Mouse (Mus musculus) layer of hippocampus, adult 8-10 months (tissue): Measurements from ENCODE around the gene Cuzd1. TPM values are rescaled to one million over a fixed set of nuclear protein-coding genes. Genes with fewer than 3 reads are reported as not detected.

Experiments used
- total RNA-seq, 4 experiments: library from RNA; stranded (reverse); gene quantifications; 2 replicates each; pipeline ENCODE4 v1.2.4; 2022

Cuzd1 gene
- total RNA-seq, 4 experiments from 2014 or later: 0.16 TPM; not detected in 3

Other genes starting within 250 kb of the Cuzd1 start
- gene 4933402N03Rik, start 176.0 kb downstream of the Cuzd1 start, total RNA-seq: not detected
- gene 5430419D17Rik, start 147.9 kb downstream of the Cuzd1 start, total RNA-seq: under 1 TPM in 2 of 4 experiments, not detected in 2; 0.09 to 0.10 TPM
- under 1 TPM in 2 of 4 experiments, not detected in 2; 0.68 to 0.75 TPM for gene Fam24b, start 7.2 kb upstream of the Cuzd1 start, total RNA-seq
- gene Fam24a, start 11.6 kb upstream of the Cuzd1 start, total RNA-seq: not detected
- gene 2310057M21Rik, start 40.5 kb upstream of the Cuzd1 start, total RNA-seq: 10 to 100 TPM; 22.3 to 28.2 (median 27.6) TPM
- 10 to 100 TPM; 43.9 to 67.5 (median 51.1) TPM for gene Pstk, start 48.8 kb upstream of the Cuzd1 start, total RNA-seq
- 10 to 100 TPM; 47.0 to 53.1 (median 50.9) TPM for gene Ikzf5, start 88.2 kb upstream of the Cuzd1 start, total RNA-seq
- 100 to 1,000 TPM in 2 of 4 experiments, 10 to 100 TPM in 2; 94.7 to 113 (median 102) TPM for gene Acadsb, start 88.3 kb upstream of the Cuzd1 start, total RNA-seq
- not detected for gene Hmx3, start 220.6 kb upstream of the Cuzd1 start, total RNA-seq
- gene Hmx2, start 226.5 kb upstream of the Cuzd1 start, total RNA-seq: not detected
- gene Bub3, start 237.9 kb upstream of the Cuzd1 start, total RNA-seq: 10 to 100 TPM; 60.8 to 68.8 (median 62.0) TPM